Mouse (Mus musculus): Measurements from ENCODE around the gene Car5a. TPM values are rescaled to one million over a fixed set of nuclear protein-coding genes. Genes with fewer than 3 reads are reported as not detected.

Gene Car5a
- polyA plus RNA-seq, 1 experiment from 2014 or later = not detected

DNA sequence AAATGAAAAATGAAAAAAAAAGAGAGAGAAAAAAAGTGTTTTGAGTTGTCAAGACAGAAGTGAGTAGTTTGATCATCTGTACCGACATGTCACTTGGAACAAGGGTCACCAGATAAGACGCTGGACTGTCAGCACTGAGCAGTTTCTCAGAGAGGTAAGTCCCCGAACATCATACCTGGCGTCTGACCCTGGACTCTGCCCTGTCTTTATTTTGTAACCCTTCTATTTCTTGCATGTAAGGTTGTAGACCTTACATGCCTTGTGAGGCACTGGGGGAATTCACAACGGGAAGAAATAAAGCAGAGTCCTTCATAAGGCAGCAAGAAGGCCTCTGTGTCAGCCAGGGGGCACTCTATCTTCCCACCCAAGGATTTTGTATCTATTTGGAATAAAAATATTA is 20.0 kb downstream of the Car5a start:
- no peak for DNase-seq (ENCODE audit: extremely low spot score, low spot score)
- WGBS = 86% methylated on average over 5 of the region's 5 CpGs
- no peak overlapping the region for H3K4me3 ChIP-seq
- no peaks in the 10 kb centered on the region for H3K27me3 ChIP-seq (ENCODE audit: poor library complexity, severe bottlenecking)
- no peak overlapping the region for H3K27ac ChIP-seq
- no peaks in the 10 kb centered on the region for H3K9me3 ChIP-seq
- no peaks in the 10 kb centered on the region for H3K36me3 ChIP-seq (replicated peaks)
- H3K4me1 ChIP-seq = peaks cover 11% of the 10 kb centered on the region

DNA sequence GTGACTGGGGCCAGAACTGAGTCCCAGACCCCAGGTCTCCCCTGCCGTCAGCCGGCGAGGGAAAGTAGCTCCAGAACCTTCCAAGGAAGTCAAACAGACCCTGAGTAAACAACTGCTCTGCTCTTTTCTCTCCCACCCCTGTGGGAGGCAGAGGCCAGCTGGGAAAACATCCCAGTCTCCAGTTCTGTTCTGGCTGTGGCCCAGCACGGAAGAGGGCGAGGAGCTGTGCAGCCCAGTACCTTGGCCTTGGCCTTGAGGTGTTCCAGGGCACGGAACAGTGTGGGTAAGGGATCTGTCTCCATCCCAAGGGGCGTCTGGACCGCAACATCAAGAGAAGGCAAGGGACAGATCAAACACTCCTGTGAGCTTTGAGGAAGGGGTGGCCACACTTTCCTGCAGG is 22.6 kb downstream of the Car5a start:
- no peaks in the 10 kb centered on the region for H3K36me3 ChIP-seq (replicated peaks)
- 85% methylated on average over 8 of the region's 8 CpGs for WGBS
- DNase-seq (ENCODE audit: extremely low spot score, low spot score) = no peak
- H3K9me3 ChIP-seq = no peaks in the 10 kb centered on the region
- no peak overlapping the region for H3K4me3 ChIP-seq
- H3K27ac ChIP-seq = peak overlapping the region; percentile 53; the same call in 1 of the 2 replicates
- peaks cover 17% of the 10 kb centered on the region for H3K4me1 ChIP-seq
- no peaks in the 10 kb centered on the region for H3K27me3 ChIP-seq (ENCODE audit: poor library complexity, severe bottlenecking)

DNA sequence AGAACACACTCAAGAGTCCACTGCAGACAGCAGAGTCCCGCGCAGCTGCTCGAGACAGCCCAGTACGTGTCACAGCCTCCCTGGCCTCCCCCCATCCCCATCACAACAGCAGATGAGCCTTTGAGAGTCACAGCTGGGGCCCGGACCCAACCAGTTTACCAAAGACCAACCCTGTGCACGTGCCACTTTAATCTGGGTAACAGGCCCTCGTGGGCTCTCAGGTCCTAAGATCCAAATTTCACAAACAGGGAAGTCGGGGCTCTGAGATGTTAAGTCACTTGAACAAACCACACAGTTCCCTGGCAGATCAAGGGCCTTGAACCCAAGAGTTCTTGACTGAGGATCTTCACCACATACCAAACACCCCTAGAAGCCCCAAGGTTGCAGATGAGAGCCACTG is 23.1 kb downstream of the Car5a start:
- H3K4me3 ChIP-seq = no peak overlapping the region
- 80% methylated on average over 8 of the region's 8 CpGs for WGBS
- no peaks in the 10 kb centered on the region for H3K9me3 ChIP-seq
- no peaks in the 10 kb centered on the region for H3K36me3 ChIP-seq (replicated peaks)
- no peak for DNase-seq (ENCODE audit: extremely low spot score, low spot score)
- H3K27ac ChIP-seq = peak overlapping the region; percentile 53
- no peaks in the 10 kb centered on the region for H3K27me3 ChIP-seq (ENCODE audit: poor library complexity, severe bottlenecking)
- H3K4me1 ChIP-seq = peaks cover 17% of the 10 kb centered on the region

DNA sequence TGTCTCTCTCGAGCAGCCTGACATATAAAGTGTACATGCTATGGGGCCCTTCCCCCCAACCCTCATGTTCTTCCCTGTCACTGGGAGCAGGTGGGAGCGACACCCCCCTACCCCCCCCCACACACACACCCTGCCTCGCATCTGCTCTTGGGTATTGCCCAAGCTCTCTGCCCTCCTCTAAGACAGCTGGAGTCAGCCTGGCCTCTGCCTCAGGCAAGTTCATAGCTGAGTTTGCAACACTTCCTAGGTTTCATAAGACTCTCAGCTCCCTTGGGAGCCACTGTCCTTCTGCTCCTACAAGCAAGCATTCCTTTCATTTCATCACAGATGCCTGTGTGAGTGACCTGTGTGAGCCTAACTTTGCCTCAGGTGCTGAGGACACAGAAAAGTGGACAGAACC is 25.0 kb downstream of the Car5a start:
- Histone ChIP-seq H3K4me1 (peaks cover 21% of the 10 kb centered on the region), H3K36me3 (replicated peaks) (no peaks in the 10 kb centered on the region), H3K27me3 (ENCODE audit: poor library complexity, severe bottlenecking) (no peaks in the 10 kb centered on the region), H3K4me3 (no peak overlapping the region), H3K9me3 (no peaks in the 10 kb centered on the region), H3K27ac (0 out of 2 replicates have a peak overlapping the region, but pooled peaks have one; percentile 12)
- WGBS = 58% methylated on average over 3 of the region's 3 CpGs
- DNase-seq (ENCODE audit: extremely low spot score, low spot score) = no peak

DNA sequence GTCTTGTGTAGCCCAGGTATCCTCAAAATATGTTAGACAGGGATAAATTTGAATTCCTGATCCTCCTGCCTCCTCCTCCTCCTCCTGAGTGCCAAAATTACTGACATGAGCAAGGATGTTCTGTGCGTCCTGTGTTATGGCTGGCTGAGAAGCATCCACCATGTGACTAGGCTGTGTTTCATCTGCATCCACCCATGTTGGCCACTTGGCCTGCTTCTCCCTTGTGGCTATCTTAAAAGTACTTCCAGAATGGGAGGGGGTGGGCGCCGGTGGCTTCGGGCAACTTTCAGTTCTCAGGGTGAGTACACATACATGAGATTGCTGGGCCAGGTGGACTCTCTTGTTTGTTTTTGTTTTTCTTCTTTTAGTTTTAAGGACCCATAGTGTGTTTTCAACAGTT is 25.5 kb downstream of the Car5a start:
- DNase-seq (ENCODE audit: extremely low spot score, low spot score) = no peak
- Histone ChIP-seq H3K9me3 (no peaks in the 10 kb centered on the region), H3K4me1 (peaks cover 27% of the 10 kb centered on the region), H3K27me3 (ENCODE audit: poor library complexity, severe bottlenecking) (no peaks in the 10 kb centered on the region; the same call in 1 of the 2 replicates), H3K4me3 (no peak overlapping the region), H3K27ac (no peak overlapping the region), H3K36me3 (replicated peaks) (no peaks in the 10 kb centered on the region)
- 84% methylated on average over 4 of the region's 4 CpGs for WGBS

DNA sequence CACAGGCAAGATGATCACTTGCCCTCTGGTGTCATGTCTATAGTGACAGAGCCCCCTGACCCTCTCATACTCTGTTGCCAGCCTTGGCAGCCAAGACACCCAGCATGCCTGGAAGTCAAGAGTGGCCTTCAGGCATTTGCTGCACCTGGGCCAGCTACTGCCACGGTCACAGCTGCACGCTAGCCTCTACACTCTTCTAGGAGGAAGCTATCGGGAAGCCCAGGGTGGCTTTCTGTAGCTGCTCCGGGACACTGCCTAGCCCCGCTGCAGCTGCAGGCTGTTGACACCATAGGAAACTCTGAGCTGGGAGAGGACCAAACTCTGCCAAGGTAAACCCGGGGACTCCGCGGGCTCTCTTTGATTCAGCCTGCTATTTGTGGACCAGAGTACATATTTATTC is 31.3 kb downstream of the Car5a start:
- Histone ChIP-seq H3K36me3 (replicated peaks) (no peaks in the 10 kb centered on the region), H3K27ac (no peak overlapping the region), H3K4me1 (peaks cover 26% of the 10 kb centered on the region), H3K4me3 (no peak overlapping the region), H3K9me3 (no peaks in the 10 kb centered on the region), H3K27me3 (ENCODE audit: poor library complexity, severe bottlenecking) (peaks cover 16% of the 10 kb centered on the region)
- DNase-seq (ENCODE audit: extremely low spot score, low spot score) = no peak
- 87% methylated on average over 8 of the region's 8 CpGs for whole genome bisulfite sequencing

DNA sequence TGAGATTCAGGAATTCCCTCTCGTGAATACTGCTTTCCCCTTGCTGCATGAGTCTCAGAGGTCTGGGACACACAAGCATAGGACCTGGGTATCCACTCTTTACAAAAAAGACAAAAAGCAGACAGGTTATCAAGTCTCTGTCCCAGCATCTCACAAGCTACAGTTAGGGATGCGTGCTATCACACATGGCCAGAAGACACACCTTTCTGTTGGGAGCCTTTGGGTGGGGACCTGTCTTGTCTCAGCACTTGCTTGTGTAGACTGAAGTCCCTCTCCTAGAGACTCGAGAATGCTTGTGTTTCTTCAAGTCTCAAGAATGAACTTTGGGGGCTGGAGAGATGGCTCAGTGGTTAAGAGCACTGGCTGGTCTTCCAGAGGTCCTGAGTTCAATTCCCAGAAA is 31.9 kb downstream of the Car5a start:
- Histone ChIP-seq H3K27ac (no peak overlapping the region), H3K9me3 (no peaks in the 10 kb centered on the region), H3K4me1 (peaks cover 31% of the 10 kb centered on the region), H3K4me3 (no peak overlapping the region), H3K36me3 (replicated peaks) (no peaks in the 10 kb centered on the region), H3K27me3 (ENCODE audit: poor library complexity, severe bottlenecking) (peaks cover 21% of the 10 kb centered on the region)
- 76% methylated on average over 3 of the region's 3 CpGs for WGBS
- DNase-seq (ENCODE audit: extremely low spot score, low spot score) = no peak

DNA sequence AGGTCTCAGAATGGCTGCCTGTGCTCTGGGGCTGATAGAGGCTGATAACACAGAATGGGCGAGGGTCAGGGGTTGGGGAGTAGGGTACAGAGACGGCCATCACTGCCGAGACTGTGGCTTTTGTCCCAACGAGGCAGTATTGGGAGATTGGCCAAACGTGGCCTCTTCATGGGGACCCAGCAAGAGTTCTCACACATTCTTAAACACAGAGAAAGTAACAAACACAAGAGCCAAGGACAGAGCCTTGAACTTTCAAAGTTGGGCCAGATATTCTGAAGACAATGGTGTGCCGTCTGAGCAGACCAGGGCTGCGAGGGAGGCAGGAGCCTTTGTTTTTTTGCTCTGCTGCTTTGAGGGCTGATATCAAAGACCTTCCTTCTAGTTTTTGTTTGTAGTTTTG is 32.7 kb downstream of the Car5a start:
- Histone ChIP-seq H3K27me3 (ENCODE audit: poor library complexity, severe bottlenecking) (peaks cover 21% of the 10 kb centered on the region), H3K36me3 (replicated peaks) (no peaks in the 10 kb centered on the region), H3K27ac (peak overlapping the region; percentile 59), H3K4me3 (no peak overlapping the region), H3K4me1 (peaks cover 40% of the 10 kb centered on the region), H3K9me3 (no peaks in the 10 kb centered on the region)
- no peak for DNase-seq (ENCODE audit: extremely low spot score, low spot score)
- 78% methylated on average over 7 of the region's 7 CpGs for WGBS

DNA sequence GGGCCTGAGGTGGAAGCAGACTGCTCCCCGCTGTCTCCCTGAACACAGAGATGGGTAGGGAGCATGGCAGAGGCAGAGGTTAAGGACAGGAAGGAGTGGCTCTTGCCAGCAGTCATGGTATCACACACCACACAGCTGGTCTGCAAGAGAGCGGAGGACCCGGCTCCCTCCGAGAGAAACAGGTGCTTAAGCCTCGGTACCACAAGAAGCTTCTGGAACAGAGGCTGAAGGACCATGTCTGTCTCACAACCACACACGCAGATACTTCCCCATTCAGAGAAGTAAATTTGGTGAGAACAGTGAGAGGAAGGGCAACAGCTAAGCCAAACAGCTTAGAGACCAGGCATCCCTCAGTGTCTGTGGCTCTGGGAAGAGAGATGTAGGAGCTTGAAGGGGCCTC is 33.3 kb downstream of the Car5a start:
- 91% methylated on average over 6 of the region's 6 CpGs for WGBS
- Histone ChIP-seq H3K4me3 (no peak overlapping the region), H3K27me3 (ENCODE audit: poor library complexity, severe bottlenecking) (peaks cover 21% of the 10 kb centered on the region), H3K4me1 (peaks cover 46% of the 10 kb centered on the region), H3K9me3 (no peaks in the 10 kb centered on the region), H3K36me3 (replicated peaks) (no peaks in the 10 kb centered on the region), H3K27ac (peak overlapping the region; percentile 59)
- DNase-seq (ENCODE audit: extremely low spot score, low spot score) = no peak

DNA sequence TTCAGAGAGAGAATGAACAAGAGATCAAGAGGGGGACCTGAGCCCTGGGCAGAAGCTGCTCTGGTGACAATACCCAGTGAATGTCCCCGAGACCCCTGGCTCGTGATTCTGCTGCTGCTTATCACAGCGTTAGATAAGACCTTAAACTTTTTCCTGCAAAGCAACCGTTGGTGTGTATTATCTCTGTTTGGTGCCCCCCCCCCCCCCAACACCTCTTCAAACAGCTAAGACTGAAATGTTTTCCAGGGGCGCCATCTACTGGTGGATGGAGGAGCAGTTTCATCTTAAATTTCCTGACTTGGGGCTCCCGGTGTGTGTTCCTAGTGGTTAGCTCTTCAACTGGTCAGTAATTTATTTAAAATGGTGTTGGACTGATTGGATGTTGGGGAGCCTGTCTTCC is 35.0 kb downstream of the Car5a start:
- Histone ChIP-seq H3K27me3 (ENCODE audit: poor library complexity, severe bottlenecking) (peaks cover 21% of the 10 kb centered on the region), H3K27ac (no peak overlapping the region), H3K4me3 (no peak overlapping the region), H3K36me3 (replicated peaks) (no peaks in the 10 kb centered on the region), H3K9me3 (no peaks in the 10 kb centered on the region), H3K4me1 (peaks cover 59% of the 10 kb centered on the region)
- DNase-seq (ENCODE audit: extremely low spot score, low spot score) = peak; percentile 60
- WGBS = 10% methylated on average over 6 of the region's 6 CpGs

DNA sequence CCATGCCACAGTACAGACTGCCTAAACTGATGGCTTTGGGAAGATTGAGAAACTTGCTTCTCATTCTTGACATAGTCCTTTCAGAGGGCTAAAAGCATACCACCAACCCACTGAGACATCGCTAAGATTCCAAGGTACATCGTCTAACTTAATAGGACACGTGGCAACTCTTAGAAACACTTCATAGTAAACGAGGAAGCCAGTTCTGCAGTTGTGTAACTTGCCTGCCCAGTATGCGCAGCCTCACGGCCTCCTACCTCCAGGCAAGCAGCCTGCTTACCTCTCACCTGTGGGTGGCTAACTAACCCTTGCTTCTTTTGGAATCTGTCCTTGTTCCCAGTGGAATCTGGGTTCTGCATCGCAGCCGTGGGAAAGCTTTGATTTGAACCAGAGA is 35.6 kb downstream of the Car5a start:
- H3K9me3 ChIP-seq = no peaks in the 10 kb centered on the region
- no peaks in the 10 kb centered on the region for H3K36me3 ChIP-seq (replicated peaks)
- H3K4me1 ChIP-seq = peaks cover 59% of the 10 kb centered on the region
- H3K27ac ChIP-seq = no peak overlapping the region
- peaks cover 21% of the 10 kb centered on the region for H3K27me3 ChIP-seq (ENCODE audit: poor library complexity, severe bottlenecking)
- no peak for DNase-seq (ENCODE audit: extremely low spot score, low spot score)
- H3K4me3 ChIP-seq = no peak overlapping the region
- 79% methylated on average over 8 of the region's 8 CpGs for WGBS

DNA sequence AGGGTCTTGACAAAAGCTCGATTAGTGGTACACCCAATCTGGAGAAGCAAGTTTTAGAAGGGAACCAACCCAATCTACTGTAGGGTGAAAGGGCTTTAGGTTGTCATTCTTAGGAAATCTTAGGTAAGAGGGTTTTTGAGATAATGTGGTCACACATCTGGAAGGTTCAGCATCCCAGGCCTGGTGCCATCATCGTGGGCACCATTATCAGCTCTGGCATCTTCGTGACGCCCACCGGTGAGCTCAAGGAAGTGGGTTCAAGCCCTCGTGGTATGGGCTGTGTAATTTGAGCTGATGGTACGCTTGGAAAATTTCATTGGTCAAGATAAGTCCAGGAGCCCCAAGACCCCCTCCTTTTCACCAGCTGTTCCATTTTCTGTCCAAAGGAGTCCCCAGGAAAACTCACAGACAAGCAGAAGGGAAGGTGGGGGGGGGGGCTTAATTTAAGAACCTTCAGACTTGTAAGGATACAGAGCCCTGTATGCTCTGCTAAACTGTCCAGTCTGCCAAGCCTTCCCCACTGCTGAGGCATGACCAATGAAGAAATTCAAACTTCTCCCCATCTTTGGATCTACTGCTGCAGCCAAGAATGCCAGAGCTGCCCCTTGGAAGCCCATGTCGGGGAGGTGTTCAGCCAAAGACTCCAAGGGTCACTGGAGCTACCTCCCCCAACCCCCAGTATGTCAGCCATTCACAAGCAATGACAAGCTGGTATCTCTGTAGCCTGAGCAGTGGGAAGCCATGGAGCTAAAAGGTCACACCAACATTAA is 36.1 kb downstream of the Car5a start:
- Histone ChIP-seq H3K4me1 (peaks cover 61% of the 10 kb centered on the region), H3K36me3 (replicated peaks) (no peaks in the 10 kb centered on the region), H3K4me3 (peak overlapping the region; percentile 85; the same call in 1 of the 2 replicates), H3K9me3 (no peaks in the 10 kb centered on the region), H3K27me3 (ENCODE audit: poor library complexity, severe bottlenecking) (peaks cover 21% of the 10 kb centered on the region), H3K27ac (0 out of 2 replicates have a peak overlapping the region, but pooled peaks have one; percentile 87)
- DNase-seq (ENCODE audit: extremely low spot score, low spot score) = no peak
- 69% methylated on average over 8 of the region's 8 CpGs for WGBS

DNA sequence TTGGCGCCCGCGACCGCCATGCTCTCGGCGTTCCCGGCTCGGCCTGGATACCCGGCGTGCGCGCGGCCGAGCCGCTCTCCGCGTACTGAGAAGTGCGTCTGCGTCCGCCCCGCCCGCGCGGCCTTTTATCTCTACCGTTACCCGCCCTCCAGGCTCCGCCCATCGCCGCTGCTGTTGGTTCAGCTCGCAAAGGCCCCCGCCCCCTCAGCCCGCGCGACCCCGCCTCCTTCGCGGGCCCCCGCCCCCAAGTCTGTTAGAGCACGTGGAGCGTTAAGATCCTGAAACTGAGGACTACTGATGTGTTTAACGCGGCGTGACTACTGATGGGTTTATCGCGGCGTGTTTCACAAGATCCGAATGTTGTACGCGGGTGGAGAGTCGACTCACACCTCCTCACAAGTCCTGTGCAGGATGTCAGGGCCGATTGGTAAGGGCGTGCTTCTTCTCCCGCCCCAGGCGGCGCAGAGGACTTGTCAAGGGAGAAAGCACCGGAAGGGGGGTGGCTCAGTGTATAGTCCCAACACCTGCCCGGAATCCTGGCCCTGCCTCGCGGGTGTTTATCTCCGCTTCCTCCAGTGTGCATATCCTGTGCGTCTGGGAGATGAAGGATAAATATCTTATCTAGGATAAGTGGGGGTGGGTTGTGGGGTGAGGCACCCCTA is 37.0 kb downstream of the Car5a start, which contains the start of gene Slc7a5:
Gene Slc7a5 (minus strand): TSS at position 108 of the 662 bp plus-strand sequence.
- H3K27ac ChIP-seq = peak within 1 kb of the TSS; percentile 87

More for the DNA sequence above, 37.0 kb downstream of the Car5a start, which contains the start of gene Slc7a5:
- peak; percentile 97 for DNase-seq (ENCODE audit: extremely low spot score, low spot score)
- Histone ChIP-seq H3K36me3 (replicated peaks) (no peaks in the 10 kb centered on the region), H3K4me1 (peaks cover 67% of the 10 kb centered on the region), H3K9me3 (no peaks in the 10 kb centered on the region), H3K4me3 (peak within 1 kb of the TSS; percentile 85), H3K27me3 (ENCODE audit: poor library complexity, severe bottlenecking) (peaks cover 21% of the 10 kb centered on the region)
- under 1% methylated on average over 58 of the region's 61 CpGs for WGBS

Measured in forebrain, embryonic 10.5 days (tissue).